Mouse (Mus musculus): ENCODE measurements around the gene Acss1.

DNA sequence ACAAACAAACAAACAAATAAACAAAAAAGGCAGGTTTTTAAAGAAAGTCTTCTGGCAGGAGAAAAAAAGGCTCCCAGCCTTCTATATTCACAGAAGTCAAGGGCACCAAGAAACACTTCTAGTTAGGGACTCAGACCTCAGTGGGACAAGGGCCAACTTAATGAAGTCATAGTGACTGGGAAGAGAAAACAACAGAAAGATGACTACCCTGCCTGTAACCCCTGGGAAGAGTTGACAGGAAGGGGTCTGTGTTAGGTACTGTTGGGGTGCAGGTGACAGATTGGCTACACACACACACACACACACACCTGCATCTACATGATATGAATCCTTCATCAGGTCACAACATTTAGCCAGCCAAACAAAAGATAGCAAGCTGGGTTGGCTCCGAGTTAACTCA is 25.1 kb downstream of the Acss1 start:
- TF ChIP-seq CTCF (IDR thresholded peaks at IDR 0.05; ENCODE audit: borderline replicate concordance, insufficient read depth, low read length): no peak
- TF ChIP-seq POLR2A (IDR thresholded peaks at IDR 0.05; ENCODE audit: low read depth, low read length): no peak

Measured in embryonic fibroblast, embryonic 13.5 days (primary cell).